Mouse (Mus musculus): ENCODE data around the gene Tcf7l2.

DNA sequence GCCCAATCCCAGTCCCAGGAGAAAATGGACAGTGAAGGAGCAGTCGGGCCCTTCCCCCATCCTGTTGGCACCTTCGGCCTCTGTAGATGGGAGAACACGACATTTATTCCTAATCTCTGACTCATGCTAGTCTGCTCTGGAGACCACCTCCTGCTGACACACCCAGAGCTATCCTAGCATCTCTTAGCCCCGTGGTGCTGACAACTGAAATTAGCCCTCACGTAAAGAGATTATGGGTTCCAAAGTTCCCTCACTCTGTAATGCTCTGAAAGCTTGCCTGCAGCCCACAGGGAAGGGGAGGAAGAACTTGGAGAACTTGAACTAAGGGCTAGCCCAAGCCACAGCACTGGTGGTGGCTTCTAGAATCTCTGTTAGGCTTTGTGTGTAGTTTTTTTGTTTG is 42.7 kb upstream of the Tcf7l2 start:
- TF ChIP-seq HCFC1 (IDR thresholded peaks at IDR 0.05; ENCODE audit: borderline replicate concordance, insufficient read depth, low read length), result no peak
- no peak for TF ChIP-seq CHD2 (IDR thresholded peaks at IDR 0.05; ENCODE audit: low read depth, low read length)
- TF ChIP-seq MAFK (IDR thresholded peaks at IDR 0.05; ENCODE audit: insufficient read depth, low read depth, low read length), result no peak
- no peak for TF ChIP-seq ZC3H11A (IDR thresholded peaks at IDR 0.05; ENCODE audit: borderline replicate concordance, low read depth, low read length)

All from ES-E14 (cell line).